Mouse (Mus musculus): ENCODE results near the gene Tnfsf11.
A peak's percentile ranks its signal among the peaks of the same experiment; 100 is the strongest.

The Tnfsf11 gene

GRCm38 (mm10) chr14:78307286-78308237 is at the start of gene Tnfsf11:
Tnfsf11 (minus strand) TSS chr14:78308043.
- peak; percentile 26 for DNase-seq (ENCODE audit: low spot score)

DNA sequence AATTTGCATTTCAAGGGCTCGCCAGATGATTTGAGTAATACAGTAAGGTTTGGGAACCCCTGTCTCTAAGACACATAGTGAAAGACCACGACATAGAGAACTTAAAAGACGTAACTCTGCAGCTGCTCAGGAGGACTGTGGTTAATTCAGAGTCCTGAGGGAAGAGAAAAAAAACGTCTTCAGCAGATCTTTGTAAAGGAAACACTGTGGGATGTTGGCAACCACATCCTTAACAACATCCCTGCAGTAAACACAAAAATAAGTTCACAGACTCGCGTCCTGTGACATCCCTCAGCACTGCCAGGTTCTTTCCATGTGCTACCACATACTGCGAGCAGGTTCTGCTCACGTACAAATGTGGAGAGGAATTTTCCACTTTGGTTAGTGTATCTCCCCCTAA is 48.9 kb upstream of the Tnfsf11 start:
- no peak for DNase-seq (ENCODE audit: low spot score)

GRCm38 (mm10) chr14:78355381-78355780 is 47.5 kb upstream of the Tnfsf11 start:
- no peak for DNase-seq (ENCODE audit: low spot score)

DNA sequence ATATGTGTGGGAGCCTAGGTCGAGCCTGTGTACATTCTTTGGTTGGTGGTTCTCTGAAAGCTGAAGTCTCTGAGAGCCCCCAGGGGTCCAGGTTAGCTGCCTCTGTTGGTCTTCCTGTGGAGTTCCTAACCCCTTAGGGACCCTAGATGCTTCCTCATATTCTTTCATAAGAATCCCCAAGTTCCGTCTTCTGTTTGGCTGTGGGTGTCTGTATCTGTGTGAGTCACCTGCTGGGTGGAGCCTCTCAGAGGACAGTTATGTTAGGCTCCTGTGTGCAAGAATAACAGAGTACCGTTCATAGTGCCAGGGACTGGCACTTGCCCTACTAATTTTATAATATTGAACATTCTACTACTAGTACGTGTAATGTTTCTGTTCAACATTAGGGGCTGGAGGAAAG is 45.0 kb upstream of the Tnfsf11 start:
- DNase-seq (ENCODE audit: low spot score): no peak

- no peak for DNase-seq (ENCODE audit: low spot score)
These were observed 43.7 kb upstream of the Tnfsf11 start for GRCm38 (mm10) chr14:78351544-78351943.

- no peak for DNase-seq (ENCODE audit: low spot score)
These were observed 39.9 kb upstream of the Tnfsf11 start for GRCm38 (mm10) chr14:78347715-78348114.

DNA sequence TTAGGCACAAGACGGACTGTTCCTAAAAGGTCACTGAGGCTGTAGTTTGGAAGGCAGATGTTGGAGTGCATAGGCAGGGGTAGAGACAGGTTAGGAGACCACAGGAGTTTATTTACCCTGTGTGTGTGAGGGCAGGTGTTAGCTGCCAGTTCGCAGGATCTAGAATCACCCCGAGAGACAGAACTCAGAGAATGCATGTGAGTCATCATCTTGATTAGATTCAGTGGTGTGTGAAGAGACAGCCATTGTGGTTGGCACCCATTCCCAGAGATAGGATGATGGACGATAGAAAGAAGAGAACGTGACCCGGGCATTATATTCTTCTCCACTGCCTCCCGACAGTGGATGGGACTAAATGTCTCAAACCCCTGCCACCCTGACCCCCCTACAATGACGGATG is 35.2 kb upstream of the Tnfsf11 start:
- no peak for DNase-seq (ENCODE audit: low spot score)

GRCm38 (mm10) chr14:78342146-78342545 is 34.3 kb upstream of the Tnfsf11 start:
- DNase-seq (ENCODE audit: low spot score): no peak

DNA sequence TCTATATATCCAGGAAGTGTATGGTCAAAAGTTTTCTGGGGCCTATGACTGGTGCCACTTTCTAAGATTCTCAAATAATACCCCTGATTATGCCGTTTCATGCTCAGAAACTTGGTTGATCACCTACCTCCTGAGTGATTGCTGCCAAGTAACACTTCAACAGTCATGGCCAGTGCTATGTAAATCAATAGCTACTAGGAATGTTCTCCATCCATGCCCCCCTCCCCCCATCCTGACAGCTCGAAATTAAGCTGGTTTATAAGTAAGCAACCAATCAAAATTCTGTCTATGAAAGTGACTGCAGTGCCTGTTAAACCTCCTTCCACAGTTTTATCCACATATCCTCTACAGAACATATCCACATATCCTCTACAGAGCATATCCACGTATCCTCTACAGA is 25.5 kb upstream of the Tnfsf11 start:
- no peak for DNase-seq (ENCODE audit: low spot score)

DNA sequence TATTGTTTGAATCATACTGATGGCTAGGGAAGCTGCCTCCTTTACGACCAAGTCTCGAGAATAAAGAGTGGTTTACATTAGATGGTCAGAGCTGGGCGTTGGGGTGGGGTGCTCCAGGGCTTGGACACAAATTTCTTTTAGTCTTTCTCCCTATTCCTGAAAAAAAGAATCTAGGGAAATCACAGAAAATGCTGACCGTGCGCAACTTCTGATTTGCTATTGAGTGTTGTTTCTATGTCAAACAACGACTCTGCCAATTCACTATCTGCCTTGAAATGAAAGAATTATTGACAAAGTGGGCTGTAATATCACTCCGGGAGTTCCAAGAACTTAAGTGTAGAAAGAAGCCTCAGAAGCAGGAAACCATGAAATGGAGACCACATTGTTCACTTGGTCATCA is 23.5 kb upstream of the Tnfsf11 start:
- no peak for DNase-seq (ENCODE audit: low spot score)

- peak; percentile 13 for DNase-seq (ENCODE audit: low spot score)
These were observed 22.9 kb upstream of the Tnfsf11 start for GRCm38 (mm10) chr14:78330576-78331300.

DNA sequence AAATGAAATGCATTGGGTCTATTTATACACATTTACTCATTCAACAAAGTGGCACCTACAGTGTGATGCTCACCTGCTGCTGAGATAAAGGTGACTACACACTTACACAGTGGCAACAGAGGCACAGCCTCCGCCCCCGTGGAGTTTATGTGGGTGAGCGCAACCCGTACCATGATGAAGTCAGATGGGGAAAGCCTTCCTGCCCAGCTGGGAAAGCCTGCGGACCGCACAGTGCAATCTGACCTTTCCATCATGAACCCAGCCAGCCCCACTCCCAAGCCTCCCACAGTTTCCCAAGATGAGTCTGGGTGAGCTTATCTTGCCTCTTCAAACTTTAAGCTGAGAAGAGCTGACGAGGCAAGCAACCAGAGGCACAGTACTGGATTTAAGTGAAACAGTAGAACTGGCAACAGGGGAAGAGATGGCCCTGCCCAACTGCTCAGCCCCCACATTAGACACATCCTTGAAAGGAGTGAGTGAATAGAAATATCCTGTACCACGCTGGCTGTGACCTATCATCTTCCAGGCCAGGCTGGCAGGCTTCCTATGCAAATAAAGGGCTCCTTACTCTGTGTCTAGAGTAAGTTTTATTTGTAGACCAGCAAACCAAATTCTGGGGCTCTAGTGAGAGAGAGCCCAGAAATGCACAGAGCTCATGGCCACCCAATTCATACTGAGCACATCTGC is 22.1 kb upstream of the Tnfsf11 start:
- no peak for DNase-seq (ENCODE audit: low spot score)

DNA sequence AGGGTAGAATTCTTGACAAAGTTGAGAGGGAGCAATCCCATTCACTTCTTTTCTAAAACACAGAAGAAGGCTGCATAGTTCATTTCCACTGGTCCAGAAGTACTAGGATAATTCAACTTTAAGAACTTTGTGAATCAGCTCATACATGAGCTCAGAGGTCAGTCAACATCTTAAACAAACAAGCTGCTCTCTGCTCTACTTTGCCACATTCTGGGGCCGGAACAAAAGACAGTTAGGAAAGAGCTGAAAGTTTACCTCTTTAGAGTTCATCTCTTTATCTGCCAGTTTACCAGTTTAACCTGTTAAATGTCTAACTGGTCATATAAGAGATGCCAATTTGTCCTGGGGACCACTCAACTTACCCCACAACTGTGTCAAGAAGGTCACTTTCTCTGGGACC is 15.5 kb upstream of the Tnfsf11 start:
- no peak for DNase-seq (ENCODE audit: low spot score)

DNA sequence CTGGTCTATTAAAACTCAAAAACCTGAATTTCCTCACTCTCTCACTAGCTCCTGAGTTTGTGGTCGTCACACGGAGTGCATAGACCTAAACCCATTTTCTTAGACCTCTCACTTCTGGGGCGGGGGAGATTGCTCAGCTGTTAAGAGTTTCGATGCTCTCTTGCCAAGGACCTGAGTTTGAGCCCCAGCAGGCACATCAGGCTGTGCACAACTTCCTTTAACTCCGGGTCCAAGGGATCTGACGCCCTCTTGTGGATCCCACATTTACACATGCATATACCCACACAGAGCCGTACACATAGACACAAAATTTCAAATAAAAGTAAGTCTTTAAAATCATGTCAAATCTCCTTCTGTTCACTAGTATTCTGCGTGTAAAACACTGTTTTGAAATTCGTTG is 15.1 kb upstream of the Tnfsf11 start:
- no peak for DNase-seq (ENCODE audit: low spot score)

DNA sequence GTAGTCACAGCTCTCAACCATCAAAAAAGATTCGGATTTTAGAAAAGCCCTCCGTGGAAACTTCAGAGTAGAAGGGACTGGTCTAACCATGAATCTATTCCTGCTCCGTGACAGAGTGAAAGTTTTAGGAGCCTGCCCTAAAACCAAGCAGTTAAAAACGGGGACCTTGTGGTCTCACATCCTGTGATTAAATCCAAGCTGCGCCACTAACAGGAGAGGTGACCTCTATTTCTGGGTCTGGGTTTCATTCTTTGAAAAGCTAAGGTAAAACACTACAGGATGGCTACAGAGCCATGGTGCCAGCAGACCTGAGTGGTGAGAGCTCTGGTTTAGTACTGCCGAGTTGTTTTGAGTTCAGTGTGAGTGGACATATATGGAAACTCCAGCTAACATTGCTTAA is 12.4 kb upstream of the Tnfsf11 start:
- DNase-seq (ENCODE audit: low spot score): no peak

- DNase-seq (ENCODE audit: low spot score): no peak
These were observed 11.7 kb upstream of the Tnfsf11 start for GRCm38 (mm10) chr14:78319580-78319979.

DNA sequence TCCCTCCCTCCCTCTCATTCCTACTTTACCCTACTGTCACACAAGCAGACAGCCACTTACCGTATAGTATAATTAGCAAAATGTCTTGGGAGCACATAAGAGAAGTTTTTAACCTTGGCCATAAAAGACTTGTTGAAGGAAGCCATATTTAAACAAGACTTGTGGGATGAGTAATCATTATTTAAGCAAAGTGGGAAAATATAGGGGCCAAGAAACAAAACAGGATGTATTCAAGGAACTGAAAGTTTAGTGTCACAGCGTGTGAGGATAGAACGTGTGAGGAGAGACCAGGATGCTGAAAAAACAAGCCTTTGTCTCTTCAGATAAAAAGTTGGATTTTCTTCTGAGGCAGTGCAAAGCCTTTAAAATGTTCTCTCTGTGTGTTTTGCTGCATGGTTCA is 11.2 kb upstream of the Tnfsf11 start:
- DNase-seq (ENCODE audit: low spot score): no peak

DNA sequence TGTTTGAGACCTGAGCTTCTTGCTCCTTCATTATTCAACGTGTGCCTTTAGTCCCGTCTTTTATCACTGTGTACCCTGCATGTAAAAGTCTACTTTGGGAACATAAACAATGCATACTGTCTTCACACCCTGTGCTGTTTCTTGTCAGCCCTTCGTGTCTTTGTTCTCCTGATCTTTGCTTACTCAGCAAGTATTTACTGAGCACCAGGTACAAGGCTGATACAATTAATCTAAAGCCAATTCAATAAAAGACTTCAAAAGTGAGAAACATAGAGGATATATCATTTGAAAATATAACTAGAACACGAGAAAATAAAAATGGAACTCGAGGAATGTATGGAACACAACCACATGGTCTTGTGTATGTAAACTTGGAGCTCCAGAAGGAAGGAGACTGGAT is 9.8 kb upstream of the Tnfsf11 start:
- DNase-seq (ENCODE audit: low spot score): no peak

DNA sequence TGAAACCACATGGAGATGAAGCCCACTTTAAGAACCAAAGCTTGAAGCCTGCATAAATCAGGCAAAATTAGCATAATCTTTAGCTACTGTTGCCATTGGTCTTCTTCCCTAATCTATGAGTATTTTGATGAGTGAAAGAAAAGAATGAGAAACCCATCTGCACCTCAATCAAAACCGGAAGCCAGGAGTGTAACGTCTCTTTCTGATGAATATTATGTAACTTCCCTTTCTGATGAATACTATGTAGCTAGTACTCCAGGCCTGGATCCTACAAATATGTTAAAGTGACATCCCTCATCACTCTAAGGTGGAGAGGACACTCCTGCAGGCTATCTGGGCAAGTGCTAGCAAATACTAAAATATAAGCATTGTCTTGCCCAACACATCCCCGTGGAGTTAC is 6.9 kb downstream of the Tnfsf11 start:
- no peak for DNase-seq (ENCODE audit: low spot score)

- DNase-seq (ENCODE audit: low spot score): no peak
These were observed 15.2 kb downstream of the Tnfsf11 start for GRCm38 (mm10) chr14:78292687-78293086.

GRCm38 (mm10) chr14:78289912-78290523 is 17.8 kb downstream of the Tnfsf11 start:
- no peak for DNase-seq (ENCODE audit: low spot score)

DNA sequence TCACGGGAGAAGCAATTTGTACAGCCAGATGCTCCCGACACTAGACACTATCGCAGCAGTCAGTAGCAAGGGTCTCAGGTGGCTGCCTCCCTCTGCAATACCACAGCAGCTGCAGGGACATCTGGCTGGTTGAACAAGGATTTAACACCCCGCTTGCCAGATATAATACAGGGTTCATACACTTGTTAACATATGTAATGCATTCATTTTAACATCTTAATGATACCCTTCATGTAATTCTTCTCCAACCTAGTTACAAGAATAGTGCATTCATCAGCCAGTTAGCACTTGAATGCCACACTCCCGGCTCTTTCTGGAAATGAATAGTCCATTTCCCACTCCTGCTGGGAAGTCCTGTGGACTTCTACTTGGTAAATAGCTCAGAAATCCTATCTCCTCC is 18.9 kb downstream of the Tnfsf11 start:
- peak; percentile 44 for DNase-seq (ENCODE audit: low spot score)
